ENCODE assay signal across 24 mouse cellular contexts in the genomic region with DNA sequence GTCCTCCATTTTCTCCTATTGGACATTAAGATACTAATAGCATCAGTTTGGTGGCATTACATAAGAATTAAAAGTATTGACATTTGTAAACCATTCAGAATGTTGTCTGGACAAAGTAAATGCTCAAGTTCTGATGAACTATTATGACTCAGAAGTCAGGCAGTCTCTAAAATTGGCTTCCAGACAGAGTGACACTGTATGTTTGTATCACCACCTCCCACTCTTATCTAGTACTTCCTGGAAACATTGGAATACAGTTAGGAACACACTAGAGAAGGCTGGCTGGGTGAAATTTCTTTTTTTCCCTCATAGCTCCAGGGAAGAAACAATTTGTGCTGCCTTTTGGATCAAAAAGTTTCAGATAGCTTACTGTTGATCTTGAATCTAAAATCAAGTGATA.
DNase-seq lines count a peak whose midpoint lies in the region; ATAC-seq lines count a peak whose summit lies in the region.
"Had no signal": no experiment of that assay in that cellular context is flagged by ENCODE, and none has a peak within 500 bp of the region (broad histone marks: within the 10 kb centered on the region; RNA-seq: fewer than 3 reads in every experiment).

No protein-coding gene starts in this region.

- peak; percentile 53; the same call in 1 of the 2 replicates for ATAC-seq in frontal cortex, adult (ENCODE audit: low TSS enrichment)
- ATAC-seq in heart, embryonic 14.5 days (ENCODE audit: insufficient number of reproducible peaks, insufficient read depth, low FRiP score, low read depth) = no peak
- no peak for ATAC-seq in heart, embryonic 11.5 days (replicated peaks; ENCODE audit: insufficient number of reproducible peaks, low FRiP score, low TSS enrichment)
- ATAC-seq in cerebellum, adult (ENCODE audit: insufficient number of reproducible peaks, low FRiP score, low TSS enrichment) = no peak
- no peak for ATAC-seq in kidney, embryonic 15.5 days (replicated peaks; ENCODE audit: low FRiP score)
- ATAC-seq: forebrain, embryonic 14.5 days had no signal

- no peak overlapping the region for H3K4me2 ChIP-seq in heart, embryonic 14.5 days (ENCODE audit: low read length)
- no peak overlapping the region for H3K4me2 ChIP-seq in heart, embryonic 11.5 days
- no peak overlapping the region for H3K4me2 ChIP-seq in kidney, embryonic 15.5 days
- H3K4me2 ChIP-seq: embryonic facial prominence, embryonic 12.5 days; hindbrain, embryonic 15.5 days had no signal

- H3K4me3 ChIP-seq in heart, embryonic 14.5 days (ENCODE audit: control insufficient read depth in 1 of 2, insufficient read depth in 1 of 2, low read depth in 1 of 2, low read length in 2 of 2) = no peak overlapping the region
- H3K4me3 ChIP-seq in heart, embryonic 11.5 days (ENCODE audit: low read depth, low read length) = no peak overlapping the region
- H3K4me3 ChIP-seq in kidney, embryonic 15.5 days (replicated peaks) = no peak overlapping the region
- H3K4me3 ChIP-seq: embryonic facial prominence, embryonic 12.5 days; erythroblast, embryonic 14.5 days; hindbrain, embryonic 15.5 days; layer of hippocampus, adult 2 months had no signal

- H3K9ac ChIP-seq in heart, embryonic 14.5 days (ENCODE audit: low read length) = no peak overlapping the region
- no peak overlapping the region for H3K9ac ChIP-seq in heart, embryonic 11.5 days (ENCODE audit: low read depth, low read length)
- H3K9ac ChIP-seq in kidney, embryonic 15.5 days = no peak overlapping the region
- H3K9ac ChIP-seq: embryonic facial prominence, embryonic 12.5 days; hindbrain, embryonic 15.5 days had no signal

- no peaks in the 10 kb centered on the region for H3K27me3 ChIP-seq in heart, embryonic 14.5 days (ENCODE audit: control insufficient read depth, insufficient read depth, low read length)
- H3K27me3 ChIP-seq in heart, embryonic 11.5 days (ENCODE audit: control insufficient read depth, insufficient read depth, low read length) = no peaks in the 10 kb centered on the region
- no peaks in the 10 kb centered on the region for H3K27me3 ChIP-seq in kidney, embryonic 15.5 days
- H3K27me3 ChIP-seq: embryonic facial prominence, embryonic 12.5 days; hindbrain, embryonic 15.5 days had no signal

- peak overlapping the region; percentile 33 to 47; a peak in 2 of 4 replicates for H3K27ac ChIP-seq in heart, embryonic 14.5 days (replicated peaks in 1 of 2; ENCODE audit: control insufficient read depth in 1 of 2, insufficient read depth in 1 of 2, low read depth in 2 of 2, low read length in 2 of 2)
- H3K27ac ChIP-seq in heart, embryonic 11.5 days (ENCODE audit: low read depth, low read length) = no peak overlapping the region
- no peak overlapping the region for H3K27ac ChIP-seq in kidney, embryonic 15.5 days
- H3K27ac ChIP-seq: embryonic facial prominence, embryonic 12.5 days; hindbrain, embryonic 15.5 days; layer of hippocampus, adult 2 months had no signal

- peaks cover 0 to 19% of the 10 kb centered on the region in 2 experiments; a peak in 3 of 4 replicates for H3K4me1 ChIP-seq in heart, embryonic 14.5 days (ENCODE audit: control insufficient read depth in 2 of 2, insufficient read depth in 2 of 2, low read length in 2 of 2)
- H3K4me1 ChIP-seq in heart, embryonic 11.5 days (ENCODE audit: control insufficient read depth, insufficient read depth, low read length) = peaks cover 6% of the 10 kb centered on the region
- no peaks in the 10 kb centered on the region for H3K4me1 ChIP-seq in kidney, embryonic 15.5 days
- H3K4me1 ChIP-seq: embryonic facial prominence, embryonic 12.5 days had no signal

- no peaks in the 10 kb centered on the region for H3K36me3 ChIP-seq in heart, embryonic 14.5 days (ENCODE audit: control insufficient read depth, insufficient read depth, low read length)
- no peaks in the 10 kb centered on the region for H3K36me3 ChIP-seq in heart, embryonic 11.5 days (ENCODE audit: control insufficient read depth, insufficient read depth, low read length)
- H3K36me3 ChIP-seq in kidney, embryonic 15.5 days = no peaks in the 10 kb centered on the region
- H3K36me3 ChIP-seq: embryonic facial prominence, embryonic 12.5 days; hindbrain, embryonic 15.5 days had no signal

- H3K9me3 ChIP-seq in heart, embryonic 14.5 days (ENCODE audit: control insufficient read depth, low read length) = no peaks in the 10 kb centered on the region
- H3K9me3 ChIP-seq in heart, embryonic 11.5 days (replicated peaks; ENCODE audit: control insufficient read depth, low read length) = no peaks in the 10 kb centered on the region
- no peaks in the 10 kb centered on the region for H3K9me3 ChIP-seq in kidney, embryonic 15.5 days (replicated peaks)
- H3K9me3 ChIP-seq: embryonic facial prominence, embryonic 12.5 days; hindbrain, embryonic 15.5 days had no signal

- no peak for DNase-seq in frontal cortex, postnatal 36 days (ENCODE audit: low spot score in 2 of 2)
- peak; percentile 13 for DNase-seq in right cerebral cortex, adult 18-20 months
- no peak for DNase-seq in right cerebral cortex, postnatal 36 days (ENCODE audit: low spot score in 2 of 2)
- DNase-seq: adrenal gland, adult 2 months; cerebellum, adult 18-20 months; cerebellum, postnatal 14 days; gastrocnemius, postnatal 10 days; kidney, adult 8-10 months; kidney, postnatal 14 days; layer of hippocampus, postnatal 36 days; lung, postnatal 14 days; midbrain, embryonic 14.5 days; right cerebral cortex, postnatal 14 days; spleen, adult 18-20 months had no signal

Comparison
In these comparisons a context has a peak if more than half of its experiments do, and no peak if none do; other contexts are left out.
1. H3K27ac ChIP-seq: peak in heart, embryonic 14.5 days (2 of 2); none in heart, embryonic 11.5 days (single experiment) and kidney, embryonic 15.5 days (single experiment).